Mouse (Mus musculus): Measurements from ENCODE around the gene Prkag2. TPM values are rescaled to one million over a fixed set of nuclear protein-coding genes. Genes with fewer than 3 reads are reported as not detected.

The Prkag2 gene
- polyA plus RNA-seq (2012; rRNA removed) = 91.2 and 102 TPM in 2 replicates

DNA sequence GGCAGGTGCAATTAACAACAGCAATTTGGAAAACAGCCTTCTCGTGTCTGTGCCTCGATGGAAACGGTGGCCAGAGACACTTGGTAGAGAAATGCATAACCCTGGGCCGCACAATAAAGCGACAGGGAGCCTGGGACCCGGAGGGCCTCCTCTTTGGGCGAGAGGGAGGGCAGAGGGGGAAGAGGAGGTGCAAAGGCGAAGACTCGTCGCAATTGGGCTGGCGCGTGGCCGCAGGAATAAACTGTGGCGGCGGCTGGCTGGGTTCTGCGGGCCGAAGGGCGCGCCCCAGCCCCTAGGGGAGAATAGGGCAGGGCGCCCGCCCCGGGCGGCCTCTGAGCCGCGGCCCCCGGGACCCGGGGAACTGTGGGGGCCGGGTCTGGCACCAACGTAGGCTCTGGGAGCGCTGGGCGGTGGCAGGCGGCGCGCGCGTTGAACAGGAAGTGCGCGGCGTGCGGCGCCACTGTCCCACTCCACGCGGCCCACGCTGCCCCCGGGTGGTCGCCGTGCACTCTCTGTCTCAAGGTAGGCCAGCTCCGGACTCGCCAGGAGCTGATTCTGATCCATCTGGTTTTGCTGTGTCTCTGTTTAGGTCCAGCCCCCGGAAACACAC is at the start of gene Prkag2:
Prkag2 (minus strand) TSS at position 127 of the 610 bp plus-strand sequence.

DNA sequence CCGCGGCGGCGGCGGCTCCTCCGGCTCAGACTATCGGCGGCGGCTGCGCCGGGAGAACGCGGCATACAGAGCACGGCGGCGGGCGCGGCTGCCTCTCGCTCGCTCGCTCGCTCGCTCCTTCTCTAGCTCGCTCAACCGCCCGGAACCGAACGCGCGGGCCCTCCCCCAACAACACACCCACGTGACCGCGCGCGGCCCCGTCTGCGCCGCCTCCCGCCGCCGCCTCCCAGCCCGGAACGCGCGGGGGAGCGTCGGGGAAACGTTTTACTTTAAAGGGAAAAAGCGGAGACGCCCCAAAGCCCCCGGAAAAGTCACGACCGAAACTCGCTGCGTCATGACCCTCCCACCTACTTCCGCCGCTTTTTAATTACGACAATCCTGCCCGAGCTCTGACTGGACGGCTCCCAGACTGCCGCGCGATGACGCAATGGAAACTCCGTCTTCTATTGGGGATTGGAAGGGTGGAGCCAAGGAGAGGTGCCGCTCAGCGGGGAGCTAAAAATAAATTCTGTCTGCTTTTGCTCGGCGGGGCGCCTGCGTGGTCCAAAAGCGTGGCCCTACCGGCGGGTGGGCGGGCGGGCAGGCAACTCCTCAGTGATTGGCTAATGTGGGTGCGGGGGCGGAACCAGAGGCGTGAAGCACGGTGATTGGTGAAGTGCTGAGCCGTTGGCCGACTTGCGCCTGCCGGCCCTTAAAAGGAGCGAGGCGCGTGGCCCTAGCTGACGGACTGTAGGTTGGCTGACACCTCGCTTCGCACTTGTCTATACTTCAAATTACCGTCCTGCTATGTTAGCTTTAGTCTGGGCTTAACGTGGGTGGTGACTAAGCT is 258.0 kb downstream of the Prkag2 start, which contains the start of gene Rheb:
Rheb (minus strand) TSS at position 351 of the 829 bp plus-strand sequence.

Other genes starting within 250 kb of the Prkag2 start
- not detected in 2 replicates for gene Galntl5, start 80.8 kb upstream of the Prkag2 start, polyA plus RNA-seq (2012; rRNA removed)
- gene Galnt11, start 121.3 kb upstream of the Prkag2 start, polyA plus RNA-seq (2012; rRNA removed) = 39.0 and 39.5 TPM in 2 replicates
- gene E130116L18Rik, start 122.5 kb upstream of the Prkag2 start, polyA plus RNA-seq (2012; rRNA removed) = not detected in 2 replicates

Data from central nervous system, embryonic 14 days (tissue).